Mouse (Mus musculus) CH12.LX (cell line): ENCODE data around the gene Triobp.

Source experiments
- CTCF ChIP-seq, 2 experiments: IDR thresholded peaks in 1 of 2; conservative IDR thresholded peaks in 1 of 2; 2 replicates each; pipeline ENCODE4 v1.5.1; 2011 to 2012; ENCODE audit warnings: low read depth in 2 of 2, low read length in 2 of 2, improper control_type of control experiment in 1 of 2, inconsistent platforms in 1 of 2, mild to moderate bottlenecking in 1 of 2, moderate library complexity in 1 of 2
- E2F4 ChIP-seq: IDR thresholded peaks from 2 replicates; pipeline ENCODE4 v1.6.1; 2011; ENCODE audit warnings: low read depth, low read length, improper control_type of control experiment; ENCODE audit not compliant: insufficient replicate concordance
- EP300 ChIP-seq: IDR thresholded peaks from 2 replicates; pipeline ENCODE4 v1.6.1; 2011; ENCODE audit warnings: low read length, improper control_type of control experiment
- JUND ChIP-seq: conservative IDR thresholded peaks from 2 replicates; pipeline ENCODE4 v1.6.1; 2011; ENCODE audit warnings: low read depth, low read length, improper control_type of control experiment
- POLR2A ChIP-seq: IDR thresholded peaks from 2 replicates; pipeline ENCODE4 v1.6.1; 2011; ENCODE audit warnings: low read depth, mild to moderate bottlenecking, improper control_type of control experiment, low read length
- RCOR1 ChIP-seq: conservative IDR thresholded peaks from 2 replicates; pipeline ENCODE4 v1.6.1; 2012; ENCODE audit warnings: low read depth, mild to moderate bottlenecking, inconsistent platforms, low read length, improper control_type of control experiment

GRCm38 (mm10) chr15:78937963-78938362 lies 9.6 kb upstream of the Triobp start:
- TF ChIP-seq CTCF (conservative IDR thresholded peaks at IDR 0.05 in 1 of 2, IDR thresholded peaks at IDR 0.05 in 1 of 2; ENCODE audit: low read depth in 2 of 2, low read length in 2 of 2) (no peak), JUND (no peak), POLR2A (no peak), E2F4 (no peak), EP300 (no peak), RCOR1 (no peak)
